Mouse (Mus musculus) left cerebral cortex, postnatal 36 days (tissue): ENCODE data around the gene Bms1. TPM values are rescaled to one million over a fixed set of nuclear protein-coding genes. Genes with fewer than 3 reads are reported as not detected.
A peak's percentile ranks its signal among the peaks of the same experiment; 100 is the strongest.

Experiments
- DNase-seq, 2 experiments: peaks; one replicate each; pipeline ENCODE4 v3.0.0; 2021 to 2022; ENCODE audit warnings: low spot score in 2 of 2, mixed read lengths in 1 of 2
- intact Hi-C: fragments of 180-260 bp; cut with DNase I; formaldehyde crosslinking; loops from one replicate; pipeline ENCODE4 v1.15.1; 2025
- total RNA-seq, 2 experiments: library from RNA; stranded (reverse); gene quantifications; 2 replicates each; pipeline ENCODE4 v1.2.3; 2021

Gene Bms1
- total RNA-seq, result 10 to 100 TPM; 26.1 to 33.3 TPM

DNA sequence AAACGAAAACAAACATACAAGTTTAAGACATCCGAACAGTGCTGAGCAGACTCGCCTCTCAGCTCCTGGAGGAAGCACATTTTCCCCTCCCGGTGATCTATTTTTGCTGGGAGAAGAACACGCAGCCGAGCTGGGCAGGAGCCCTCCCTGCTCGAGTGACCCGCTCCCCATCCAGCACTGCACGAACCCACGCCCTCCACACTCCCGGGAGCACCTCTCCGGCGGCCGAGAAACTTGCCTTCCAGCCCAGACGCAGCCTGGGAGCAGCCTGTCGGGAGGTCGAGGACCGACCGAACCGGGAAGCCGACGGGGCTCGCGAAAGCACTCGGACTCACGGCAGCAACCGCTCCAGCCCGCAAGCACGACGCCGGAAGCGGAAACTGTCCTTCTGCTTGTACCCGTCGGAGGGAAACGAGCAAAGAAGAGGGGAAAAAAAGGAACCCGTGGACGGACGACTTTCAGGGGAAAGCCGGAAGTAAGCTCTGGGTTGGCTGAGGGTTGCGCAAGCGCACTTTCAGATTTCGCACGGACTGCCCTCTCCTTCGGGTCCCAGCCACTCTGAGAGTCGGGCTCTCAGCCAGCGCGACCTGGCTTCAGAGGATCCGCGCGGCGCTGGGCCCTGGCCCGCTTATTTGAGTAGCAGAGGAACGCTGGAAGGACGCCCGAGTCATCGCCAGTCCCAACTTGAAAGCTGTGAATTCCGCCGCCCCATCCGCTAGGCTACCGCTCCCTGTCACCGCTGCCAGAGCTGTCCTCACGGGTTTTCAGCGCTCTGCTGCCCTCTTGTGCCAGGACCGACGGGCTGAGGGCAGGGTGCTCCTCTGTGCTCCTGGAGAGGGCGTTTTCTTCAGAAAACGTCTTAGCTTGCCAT is at the start of gene Bms1:
Gene Bms1 (minus strand): TSS at position 425 of the 871 bp plus-strand sequence.
- intact Hi-C loops, result no loop called here
- peak; percentile 97 for DNase-seq

DNA sequence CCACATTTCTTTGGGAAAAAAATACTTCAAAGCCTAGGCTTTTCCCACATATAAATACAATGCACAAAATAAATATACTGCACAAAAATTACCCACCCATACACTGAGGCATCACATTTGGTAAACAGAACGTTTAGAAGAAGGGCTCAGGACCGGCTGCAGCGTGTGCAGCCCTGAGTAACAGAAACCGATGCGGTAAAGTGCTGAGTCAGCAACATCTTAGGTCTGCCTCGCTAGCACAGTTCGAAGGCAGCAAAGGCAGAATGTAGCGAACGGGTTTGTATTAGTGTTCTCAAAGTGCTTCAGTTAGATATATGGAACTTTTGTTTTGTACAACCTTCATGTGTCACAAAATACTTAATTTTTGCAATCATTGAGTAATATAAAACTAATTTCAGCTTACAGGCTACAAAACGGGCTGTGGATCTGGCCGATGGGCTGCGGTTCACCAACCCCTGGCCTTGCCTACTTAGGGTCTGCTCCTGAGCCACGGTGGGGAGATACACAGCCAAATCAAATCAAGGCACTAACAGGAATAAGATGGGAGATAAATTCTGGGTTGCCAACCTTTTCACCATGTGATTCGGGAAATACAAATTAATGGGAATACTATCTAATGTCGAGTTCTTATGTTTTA is 42.9 kb upstream of the Bms1 start:
- no peak for DNase-seq

DNA sequence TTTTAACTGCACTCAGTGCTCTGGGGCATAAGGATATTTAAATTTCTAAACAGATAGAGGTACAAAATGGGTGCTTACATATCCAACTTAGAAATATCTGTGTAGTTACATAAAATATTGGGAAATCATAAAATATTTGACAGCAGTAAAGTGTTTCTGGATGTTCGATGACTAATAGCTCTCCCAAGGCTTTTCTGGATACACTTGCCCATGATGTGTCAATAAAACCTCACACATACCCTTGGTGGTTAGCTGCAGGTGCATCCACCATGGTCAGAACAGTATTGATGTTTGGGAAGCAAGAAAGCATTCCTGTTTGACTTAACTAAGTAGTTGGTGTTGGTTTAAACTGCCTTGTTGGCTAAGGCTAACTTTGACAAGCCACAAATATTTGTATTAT is 38.5 kb upstream of the Bms1 start:
- intact Hi-C loops, result no loop called here

More for the DNA sequence above, 42.9 kb upstream of the Bms1 start:
- intact Hi-C loops, result no loop called here

DNA sequence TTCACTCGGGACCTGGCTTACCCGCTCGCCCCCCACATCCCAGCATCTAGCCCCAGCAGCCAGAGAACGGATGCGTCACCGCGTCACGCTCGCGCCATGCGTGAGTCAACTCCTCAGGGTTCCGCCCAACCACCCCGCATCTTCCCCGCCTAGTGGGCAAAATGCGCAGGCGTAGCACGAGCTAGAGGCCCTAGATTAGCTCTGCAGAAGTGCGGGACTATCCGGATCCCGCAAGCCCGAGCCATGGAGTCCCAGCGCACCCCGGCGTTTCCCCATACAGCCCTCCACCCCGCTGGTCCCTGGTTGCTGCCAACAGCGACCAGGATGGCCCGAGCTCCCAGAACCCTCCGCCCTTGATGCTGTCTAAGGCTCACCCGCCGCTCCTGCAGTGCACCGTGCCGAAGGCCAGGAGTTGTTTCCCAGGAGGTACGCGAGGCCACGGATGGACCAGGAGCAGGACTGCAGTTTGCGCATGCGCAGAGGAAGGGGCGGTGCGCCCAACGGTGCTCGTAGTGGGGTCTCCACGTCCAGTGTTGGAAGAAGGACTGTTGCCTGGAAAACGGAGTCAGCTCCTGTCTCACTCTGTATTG is 35.9 kb upstream of the Bms1 start, which contains the start of gene Zfp248:
Gene Zfp248 (minus strand): TSS at position 487 of the 590 bp plus-strand sequence.
- peak; percentile 93 to 95 for DNase-seq
- intact Hi-C loops, result loop anchor here (1.0 kb wide), 1 partner anchor 24 kb away; the partner anchor contains the start of gene Zfp9

More for the DNA sequence above, 38.5 kb upstream of the Bms1 start:
- no peak for DNase-seq

DNA sequence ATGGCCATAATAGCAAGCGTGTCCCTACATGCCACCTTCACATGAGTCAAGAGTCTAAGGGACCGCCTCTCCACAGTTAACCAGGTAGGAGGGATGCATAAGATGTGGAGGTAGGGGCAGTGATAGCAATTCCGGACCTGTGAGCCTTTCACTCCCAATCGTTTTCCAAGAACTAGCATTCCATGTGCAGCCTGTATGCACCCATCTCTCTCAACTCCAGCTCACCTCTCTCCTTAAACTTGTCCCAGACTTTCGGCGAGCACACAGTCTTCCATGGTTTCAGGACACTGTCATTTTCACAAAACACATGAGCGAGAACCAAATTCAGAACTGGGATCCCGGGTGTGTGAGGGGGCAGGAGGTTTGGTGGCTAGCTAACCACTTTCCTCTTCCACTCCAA is 35.2 kb upstream of the Bms1 start:
- intact Hi-C loops, result no loop called here
- DNase-seq, result peak; percentile 34 to 36

DNA sequence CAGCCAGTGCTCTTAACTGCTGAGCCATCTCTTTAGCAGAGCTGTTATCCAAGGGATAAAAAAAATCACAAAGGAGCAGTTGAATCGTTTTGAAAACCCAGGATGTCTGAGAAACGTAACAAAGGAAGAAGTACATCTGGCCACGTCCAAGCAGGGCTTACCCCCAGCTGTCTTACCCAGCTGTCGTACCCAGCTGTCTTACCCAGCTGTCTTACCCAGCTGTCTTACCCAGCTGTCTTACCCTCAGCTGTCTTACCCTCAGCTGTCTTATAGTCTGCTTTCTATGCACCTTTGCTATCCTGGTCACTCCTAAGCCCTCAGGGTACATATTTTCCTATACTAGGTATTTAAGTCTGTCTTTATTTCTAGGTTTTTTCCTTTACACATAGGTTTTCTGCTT is 12.2 kb upstream of the Bms1 start:
- intact Hi-C loops, result no loop called here
- no peak for DNase-seq

DNA sequence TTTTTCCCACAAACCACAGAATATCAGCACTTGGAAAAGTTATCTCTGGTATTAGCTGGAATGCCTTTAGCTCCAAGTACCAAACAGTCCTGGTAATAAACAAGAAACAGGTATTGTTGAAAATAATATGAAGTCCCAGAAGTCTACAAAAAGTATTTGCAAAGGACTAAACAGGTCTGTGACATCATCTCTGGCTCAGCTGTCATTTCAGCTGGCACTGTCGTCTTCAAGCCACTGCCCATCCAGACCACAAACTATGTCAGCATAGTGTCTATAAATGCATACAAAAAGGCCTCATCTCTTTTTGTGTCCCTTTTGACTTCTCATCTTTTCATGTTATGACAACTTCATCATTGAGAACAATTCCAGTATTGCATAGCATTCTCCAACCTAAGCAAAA is 7.4 kb upstream of the Bms1 start:
- intact Hi-C loops, result no loop called here
- no peak for DNase-seq

DNA sequence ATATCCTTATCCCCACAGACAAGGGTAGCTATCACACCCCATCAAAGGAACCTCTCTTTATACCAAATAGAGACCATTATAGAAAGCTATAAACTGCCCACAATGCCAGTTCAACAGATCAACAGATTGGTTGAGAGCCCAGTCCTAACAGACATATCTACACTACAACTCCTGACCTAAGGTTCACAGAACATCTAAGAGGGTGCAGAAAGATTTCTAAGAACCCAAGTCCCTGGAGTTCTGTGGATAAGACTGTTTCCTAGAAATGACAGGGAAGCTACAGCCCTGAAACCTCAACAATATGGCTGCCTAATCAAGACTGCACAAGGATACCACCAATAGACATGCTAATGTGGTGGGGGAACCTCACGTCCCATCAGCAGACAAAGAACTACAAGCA is 8.8 kb downstream of the Bms1 start:
- intact Hi-C loops, result no loop called here
- DNase-seq, result no peak

DNA sequence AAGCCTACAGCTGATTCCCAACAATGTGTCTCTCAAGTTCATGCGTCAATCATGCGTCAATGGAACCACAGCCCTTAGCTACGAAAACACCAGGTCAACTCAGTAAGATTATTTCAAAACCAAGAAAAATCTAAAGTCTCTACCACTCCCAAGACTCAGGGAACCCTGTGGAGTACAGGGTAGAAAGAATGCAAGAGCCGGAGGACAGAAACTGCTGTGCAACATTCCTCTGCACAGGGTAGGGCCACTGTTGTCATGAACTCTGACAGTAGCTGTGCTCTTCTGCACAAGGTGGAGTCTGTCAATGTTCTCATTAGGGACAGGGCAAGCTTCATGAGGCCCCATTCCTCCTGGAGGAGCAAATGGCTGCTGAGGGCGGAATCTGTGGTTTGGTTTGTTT is 10.8 kb downstream of the Bms1 start:
- intact Hi-C loops, result no loop called here
- DNase-seq, result no peak

DNA sequence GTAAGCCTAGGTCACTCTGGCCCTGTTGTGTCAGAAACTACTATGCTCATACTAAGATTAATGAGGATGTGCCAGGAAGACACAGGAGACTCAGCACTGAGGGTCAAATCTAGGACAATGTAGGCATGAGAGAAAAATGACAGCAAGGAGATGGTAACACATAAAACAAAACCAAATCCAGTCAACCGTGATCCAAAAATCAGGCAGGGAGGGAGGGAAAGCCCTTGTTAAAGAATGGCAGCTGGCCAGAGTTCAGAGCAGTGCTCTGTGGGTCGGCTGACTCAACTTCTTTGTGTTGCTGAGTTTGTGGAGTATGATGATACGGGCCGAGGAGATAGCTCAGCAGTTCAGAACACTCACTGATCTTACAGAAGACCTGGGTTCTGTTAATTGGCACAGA is 12.9 kb downstream of the Bms1 start:
- DNase-seq, result no peak
- intact Hi-C loops, result no loop called here

DNA sequence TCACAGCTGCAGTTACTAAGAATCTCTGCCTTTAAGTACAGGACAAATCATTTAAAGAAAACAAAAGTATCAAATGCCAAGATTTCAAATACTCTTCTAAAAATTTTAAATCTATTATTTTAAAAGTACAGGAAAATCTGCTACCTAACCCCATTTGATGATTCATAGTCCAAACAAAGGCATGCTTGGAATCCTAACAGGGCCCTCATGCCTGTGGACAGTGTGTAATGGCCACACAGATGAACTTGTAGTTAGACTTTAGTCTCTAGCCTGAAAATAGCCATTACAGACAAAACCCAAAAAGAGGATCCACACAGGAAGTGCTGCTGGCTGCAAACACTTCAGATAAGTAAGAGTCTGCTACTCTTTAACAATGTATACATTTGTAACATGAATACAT is 28.5 kb downstream of the Bms1 start:
- intact Hi-C loops, result no loop called here
- DNase-seq, result no peak

DNA sequence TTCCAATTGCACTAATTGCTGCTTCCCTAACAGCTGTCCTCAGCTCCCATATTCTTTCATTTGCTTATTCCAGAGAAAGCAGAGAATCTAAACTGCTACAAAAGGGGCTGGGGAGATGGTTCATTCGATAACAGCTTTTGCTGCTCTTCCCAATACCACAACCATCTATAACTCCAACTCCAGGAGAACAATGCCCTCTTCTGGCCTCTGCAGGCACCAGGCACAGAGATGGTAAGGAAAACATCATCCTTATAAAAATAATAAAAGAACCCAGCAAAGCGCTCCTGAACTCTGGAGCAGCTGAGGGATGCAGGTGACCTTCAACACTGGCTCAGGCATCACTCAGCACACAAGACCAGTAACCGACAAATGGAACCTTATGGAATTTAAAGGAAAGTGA is 33.3 kb downstream of the Bms1 start:
- intact Hi-C loops, result no loop called here
- DNase-seq, result no peak

DNA sequence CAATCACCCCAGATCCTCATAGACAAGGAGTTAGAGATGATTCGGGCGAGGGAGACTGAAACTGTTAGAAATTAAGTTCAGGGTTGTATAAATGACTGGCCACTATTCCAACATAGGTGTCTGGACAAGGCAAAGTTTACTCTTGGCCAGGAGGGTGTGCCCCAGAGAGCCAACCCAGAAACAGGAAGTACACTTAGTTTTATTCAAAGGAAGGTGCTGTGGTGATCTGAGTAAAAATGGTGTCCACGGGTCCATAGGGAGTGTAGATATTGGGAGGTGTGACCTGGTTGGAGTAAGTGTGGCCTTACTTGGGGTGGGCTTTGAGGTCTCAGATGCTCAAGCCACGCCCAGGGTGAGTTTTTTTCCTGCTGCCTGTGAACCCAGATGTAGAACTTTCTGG is 38.0 kb downstream of the Bms1 start:
- no peak for DNase-seq
- intact Hi-C loops, result no loop called here

DNA sequence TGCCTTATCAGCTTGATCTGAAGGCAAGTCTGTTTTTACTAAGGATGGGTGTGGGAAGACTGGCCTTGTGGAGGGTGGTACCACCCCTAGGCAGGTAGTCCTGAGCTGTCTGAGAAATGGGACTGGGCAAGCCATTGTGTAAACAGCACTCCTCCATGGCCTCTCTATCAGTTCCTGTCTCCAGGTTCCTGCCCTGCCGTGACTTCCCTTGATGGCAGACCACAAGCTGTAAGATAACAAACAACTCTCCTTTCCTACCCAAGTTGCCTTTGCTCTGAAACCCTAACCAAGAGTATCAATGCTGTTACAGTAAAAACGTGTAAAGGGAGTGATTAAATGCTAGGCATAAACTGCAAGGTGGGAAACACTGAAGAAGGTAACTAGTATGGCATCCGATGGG is 38.6 kb downstream of the Bms1 start:
- DNase-seq, result no peak
- intact Hi-C loops, result no loop called here

DNA sequence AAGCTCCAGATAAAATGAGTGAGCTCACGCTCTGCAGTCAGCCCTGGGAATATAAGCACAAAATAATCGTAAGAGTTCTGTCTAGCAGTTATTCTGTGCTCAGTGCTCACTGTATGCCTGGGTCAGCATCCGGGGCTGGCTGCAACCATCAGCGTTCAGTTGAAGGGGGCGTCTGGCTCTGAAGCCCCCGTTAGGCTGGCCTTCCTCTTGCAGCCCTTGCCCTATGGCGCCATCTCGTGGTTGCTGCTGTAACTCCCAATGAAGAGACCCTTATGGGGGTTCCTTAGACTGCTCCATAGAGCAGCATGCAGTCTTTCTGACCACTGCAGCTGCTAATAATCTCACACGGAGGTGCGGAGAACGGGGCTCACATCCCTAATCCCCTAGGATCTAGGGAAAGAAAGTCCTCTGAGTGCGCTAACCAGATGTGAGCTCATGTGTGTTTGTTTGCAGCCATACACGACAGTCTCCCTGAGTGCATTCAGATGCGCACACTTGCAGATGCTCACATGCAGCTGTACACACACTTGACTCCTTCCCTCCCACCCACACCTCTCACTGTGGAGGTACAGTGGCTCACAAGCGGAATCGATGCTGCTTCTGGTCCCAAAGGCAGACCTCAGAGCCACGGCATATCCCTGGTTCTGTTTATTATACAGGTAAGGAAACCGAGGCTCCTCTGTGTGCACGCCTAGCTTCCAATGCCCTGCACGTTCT is 39.7 kb downstream of the Bms1 start:
- peak; percentile 61 to 64 for DNase-seq
- intact Hi-C loops, result loop anchor here (1.0 to 2.0 kb wide), 2 partner anchors 184 to 201 kb away; no protein-coding TSS in a partner anchor

DNA sequence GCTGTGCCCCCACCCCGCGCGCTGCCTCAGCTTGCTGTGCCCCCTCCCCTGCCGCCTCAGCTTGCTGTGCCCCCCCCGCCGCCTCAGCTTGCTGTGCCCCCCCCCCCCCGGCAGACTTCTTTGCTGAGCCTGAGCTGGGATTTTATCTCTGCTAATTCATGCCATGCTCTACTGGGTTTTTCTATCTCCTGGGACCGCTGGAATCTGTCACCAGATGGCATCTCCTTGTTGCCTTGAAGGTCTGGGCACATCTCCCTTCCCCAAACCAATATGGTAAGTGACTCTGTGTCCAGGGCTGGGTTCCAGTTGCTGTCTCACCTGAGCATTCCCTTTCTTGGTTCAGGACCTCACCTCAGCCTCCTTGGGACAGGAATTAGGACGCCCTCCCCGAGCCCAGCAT is 41.7 kb downstream of the Bms1 start:
- DNase-seq, result no peak
- intact Hi-C loops, result loop anchor here (2.0 kb wide), 1 partner anchor 199 kb away; no protein-coding TSS in a partner anchor

DNA sequence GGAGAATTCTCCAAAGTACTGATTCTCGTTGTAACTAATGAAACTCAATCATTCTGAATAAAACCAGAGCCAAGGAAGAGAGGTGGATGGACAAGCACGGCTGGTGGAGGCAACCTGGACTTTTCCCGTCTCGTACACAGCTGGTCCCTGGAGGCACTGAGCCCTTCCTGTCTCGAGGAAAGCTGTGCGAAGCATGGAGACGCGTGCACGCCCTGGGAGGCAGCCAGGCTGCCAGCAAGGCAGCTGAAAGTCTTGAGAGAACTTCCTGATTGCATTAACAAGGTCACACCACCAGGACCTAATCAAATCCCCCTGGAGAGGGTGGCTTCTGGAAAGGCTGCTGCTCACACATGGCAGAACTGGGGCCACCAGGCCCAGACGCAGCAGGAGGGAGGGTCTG is 43.3 kb downstream of the Bms1 start:
- DNase-seq, result no peak
- intact Hi-C loops, result no loop called here

DNA sequence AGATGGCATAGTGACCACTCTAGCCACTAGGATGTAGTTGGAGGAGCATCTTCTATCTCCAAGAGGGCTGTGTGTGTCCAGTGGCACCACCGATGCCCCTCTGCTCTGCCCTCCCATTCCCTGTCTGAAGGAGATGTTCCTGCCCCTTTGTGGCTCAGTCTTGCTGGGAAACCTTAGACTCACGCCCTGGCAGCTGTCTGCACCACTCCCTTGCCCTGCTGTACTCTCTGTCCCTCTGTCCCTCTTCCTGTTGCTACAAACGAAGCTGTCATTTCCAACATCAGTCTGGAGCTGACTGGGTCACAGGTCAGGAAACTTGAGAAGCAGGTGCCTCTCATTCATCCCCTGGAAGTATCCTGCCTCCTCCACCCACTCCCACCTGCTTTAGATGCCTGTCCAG is 43.8 kb downstream of the Bms1 start:
- intact Hi-C loops, result no loop called here
- DNase-seq, result no peak

DNA sequence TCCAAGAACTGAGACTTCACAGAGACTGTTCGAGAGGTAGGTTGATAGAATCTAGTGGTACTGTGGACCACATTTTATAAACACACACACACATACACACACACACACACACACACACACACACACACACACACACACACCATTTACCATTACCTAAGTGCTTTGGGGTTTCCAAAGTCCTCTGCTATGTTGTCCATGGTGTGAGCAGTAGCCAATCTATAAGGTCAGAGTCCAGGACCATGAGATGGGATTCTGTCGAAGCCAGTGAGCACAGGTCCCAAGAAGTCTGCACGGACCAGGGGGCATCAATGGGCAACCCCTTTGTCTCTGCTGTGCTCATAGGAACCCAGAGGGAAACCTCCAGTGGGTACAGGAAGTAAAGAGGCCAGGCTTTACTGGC is 44.2 kb downstream of the Bms1 start:
- no peak for DNase-seq
- intact Hi-C loops, result no loop called here

DNA sequence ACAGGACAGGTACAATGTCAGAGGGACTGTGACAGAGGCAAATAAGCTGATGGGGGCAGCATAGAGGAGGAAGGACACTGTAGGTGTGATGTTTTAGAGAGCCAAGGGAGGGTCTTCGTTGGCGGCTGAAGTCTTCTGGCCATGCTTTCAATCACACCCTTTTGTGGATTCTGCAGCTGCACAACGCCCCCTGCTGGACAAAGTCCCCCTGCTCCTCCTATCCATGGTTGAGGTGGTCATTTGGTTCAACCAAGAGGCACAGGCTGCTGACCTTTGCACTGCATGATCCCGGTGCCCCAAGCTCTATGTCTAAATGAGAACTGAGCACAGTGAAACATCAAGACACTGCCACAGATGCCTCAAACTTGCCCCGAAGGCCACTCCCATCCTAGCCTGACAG is 46.0 kb downstream of the Bms1 start:
- DNase-seq, result peak; percentile 32 to 41
- intact Hi-C loops, result no loop called here
